Mouse (Mus musculus) testis, adult 2 months (tissue): ENCODE measurements around the gene Ypel2.

Experiments used
- CTCF ChIP-seq: fragments of 200-500 bp; IDR thresholded peaks from 2 replicates; pipeline ENCODE4 v1.5.1; 2012; ENCODE audit warnings: low read depth, mild to moderate bottlenecking, inconsistent platforms, low read length, moderate library complexity; ENCODE audit not compliant: control insufficient read depth, insufficient read depth, insufficient replicate concordance
- POLR2A ChIP-seq: fragments of 200-500 bp; IDR thresholded peaks from 2 replicates; pipeline ENCODE4 v1.6.1; 2012; ENCODE audit warnings: low read depth, mild to moderate bottlenecking, inconsistent platforms, low read length, moderate library complexity; ENCODE audit not compliant: control insufficient read depth

GRCm38 (mm10) chr11:87025351-87025750 lies 31.8 kb upstream of the Ypel2 start:
- TF ChIP-seq CTCF (no peak), POLR2A (no peak)
